Mouse (Mus musculus): ENCODE measurements at regions not wholly inside any gene's neighbourhood (a gene's known extent, or its start where the extent isn't known, plus 50 kb on each side); places are given as distances from the start of the nearest gene placed in this dataset.

GRCm38 (mm10) chr5:25639187-25639586, 66.4 kb downstream of the Xrcc2 start:
- Histone ChIP-seq H3K4me3 (ENCODE audit: insufficient read depth, low read depth, low read length) (no peak overlapping the region), H3K27ac (replicated peaks; ENCODE audit: insufficient read depth, low read depth, low read length) (no peak overlapping the region), H3K9ac (ENCODE audit: low read depth, low read length) (no peak overlapping the region), H3K4me1 (ENCODE audit: control insufficient read depth, insufficient read depth, low read length) (no peaks in the 10 kb centered on the region), H3K36me3 (ENCODE audit: control insufficient read depth, insufficient read depth, low read length) (no peaks in the 10 kb centered on the region), H3K79me2 (ENCODE audit: control insufficient read depth, insufficient read depth, low read length) (no peaks in the 10 kb centered on the region), H3K27me3 (ENCODE audit: control insufficient read depth, insufficient read depth, low read length) (no peaks in the 10 kb centered on the region)
- TF ChIP-seq CTCF (IDR thresholded peaks at IDR 0.05; ENCODE audit: low read depth, low read length) = no peak
- no peak for TF ChIP-seq POLR2A (IDR thresholded peaks at IDR 0.05; ENCODE audit: extremely low read depth, insufficient read depth, low read length)
- DNase-seq (ENCODE audit: extremely low read depth, low read depth, low spot score) = no peak
- 90% methylated on average over 5 of the region's 5 CpGs for WGBS

DNA sequence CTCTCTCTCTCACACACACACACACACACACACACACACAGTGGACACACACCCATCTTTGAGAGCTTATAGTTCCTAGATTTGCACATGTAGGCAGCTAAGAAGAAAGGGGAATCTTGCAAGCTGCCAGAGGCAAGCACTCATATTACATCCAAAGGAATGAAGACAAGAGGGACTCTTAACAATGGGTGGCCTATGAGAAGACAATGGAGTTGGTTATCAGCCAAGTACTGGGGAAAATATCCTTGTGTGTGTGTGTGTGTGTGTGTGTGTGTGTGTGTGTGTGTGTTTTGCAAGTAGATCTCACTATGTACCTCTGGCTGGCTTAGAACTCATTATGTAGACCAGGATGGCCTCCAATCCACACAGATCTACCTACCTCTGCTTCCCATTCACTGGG, 67.5 kb downstream of the Xrcc2 start:
- no peak for DNase-seq (ENCODE audit: extremely low read depth, low read depth, low spot score)
- Histone ChIP-seq H3K36me3 (ENCODE audit: control insufficient read depth, insufficient read depth, low read length) (no peaks in the 10 kb centered on the region), H3K27me3 (ENCODE audit: control insufficient read depth, insufficient read depth, low read length) (no peaks in the 10 kb centered on the region), H3K9ac (ENCODE audit: low read depth, low read length) (no peak overlapping the region), H3K79me2 (ENCODE audit: control insufficient read depth, insufficient read depth, low read length) (no peaks in the 10 kb centered on the region), H3K4me3 (ENCODE audit: insufficient read depth, low read depth, low read length) (no peak overlapping the region), H3K27ac (replicated peaks; ENCODE audit: insufficient read depth, low read depth, low read length) (no peak overlapping the region), H3K4me1 (ENCODE audit: control insufficient read depth, insufficient read depth, low read length) (no peaks in the 10 kb centered on the region)
- TF ChIP-seq POLR2A (IDR thresholded peaks at IDR 0.05; ENCODE audit: extremely low read depth, insufficient read depth, low read length) (no peak), CTCF (IDR thresholded peaks at IDR 0.05; ENCODE audit: low read depth, low read length) (no peak)

DNA sequence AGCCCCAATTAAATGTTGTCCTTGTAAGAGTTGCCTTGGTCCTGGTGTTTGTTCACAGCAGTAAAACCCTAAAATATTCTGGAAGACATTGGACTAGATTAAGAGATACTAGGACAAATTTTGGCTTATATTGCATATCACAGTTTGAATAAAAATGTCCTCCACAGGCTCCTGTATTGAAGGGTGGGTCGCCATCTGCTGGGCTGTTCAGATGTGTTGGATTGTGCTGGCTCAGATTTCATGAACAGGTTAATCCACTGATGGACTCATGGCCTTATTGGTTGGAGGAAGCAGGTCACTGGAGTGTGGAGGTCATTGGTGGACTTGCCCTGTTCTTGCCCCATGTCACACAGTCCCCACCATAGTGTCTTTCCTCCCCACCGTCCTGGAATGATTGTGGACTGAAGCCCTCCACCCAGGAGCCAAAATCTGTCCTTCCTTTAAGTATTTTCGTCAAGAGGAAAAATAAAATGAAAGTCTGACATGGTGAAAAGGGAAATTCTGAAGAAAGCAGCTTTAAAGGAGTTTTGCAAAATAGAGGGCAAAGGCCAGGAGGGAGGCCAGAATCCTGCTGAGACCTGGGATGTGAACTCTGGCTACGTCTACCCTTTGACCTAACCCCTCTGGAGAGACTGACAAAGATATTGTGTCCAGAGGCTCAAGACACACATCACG, 72.6 kb downstream of the Xrcc2 start:
- H3K9ac ChIP-seq (ENCODE audit: low read depth, low read length) = no peak overlapping the region
- 77% methylated on average over 5 of the region's 5 CpGs for WGBS
- no peak overlapping the region for H3K4me3 ChIP-seq (ENCODE audit: insufficient read depth, low read depth, low read length)
- no peaks in the 10 kb centered on the region for H3K4me1 ChIP-seq (ENCODE audit: control insufficient read depth, insufficient read depth, low read length)
- peak; percentile 10 for DNase-seq (ENCODE audit: extremely low read depth, low read depth, low spot score)
- no peaks in the 10 kb centered on the region for H3K27me3 ChIP-seq (ENCODE audit: control insufficient read depth, insufficient read depth, low read length)
- TF ChIP-seq POLR2A (IDR thresholded peaks at IDR 0.05; ENCODE audit: extremely low read depth, insufficient read depth, low read length) = no peak
- TF ChIP-seq CTCF (IDR thresholded peaks at IDR 0.05; ENCODE audit: low read depth, low read length) = peak; percentile 12; the same call in 1 of the 2 replicates
- H3K27ac ChIP-seq (replicated peaks; ENCODE audit: insufficient read depth, low read depth, low read length) = no peak overlapping the region
- H3K79me2 ChIP-seq (ENCODE audit: control insufficient read depth, insufficient read depth, low read length) = no peaks in the 10 kb centered on the region
- no peaks in the 10 kb centered on the region for H3K36me3 ChIP-seq (ENCODE audit: control insufficient read depth, insufficient read depth, low read length)

- Histone ChIP-seq H3K4me3 (ENCODE audit: insufficient read depth, low read depth, low read length) (no peak overlapping the region), H3K36me3 (ENCODE audit: control insufficient read depth, insufficient read depth, low read length) (no peaks in the 10 kb centered on the region), H3K27me3 (ENCODE audit: control insufficient read depth, insufficient read depth, low read length) (no peaks in the 10 kb centered on the region), H3K27ac (replicated peaks; ENCODE audit: insufficient read depth, low read depth, low read length) (no peak overlapping the region), H3K9ac (ENCODE audit: low read depth, low read length) (no peak overlapping the region), H3K4me1 (ENCODE audit: control insufficient read depth, insufficient read depth, low read length) (no peaks in the 10 kb centered on the region), H3K79me2 (ENCODE audit: control insufficient read depth, insufficient read depth, low read length) (no peaks in the 10 kb centered on the region)
- no peak for TF ChIP-seq POLR2A (IDR thresholded peaks at IDR 0.05; ENCODE audit: extremely low read depth, insufficient read depth, low read length)
- TF ChIP-seq CTCF (IDR thresholded peaks at IDR 0.05; ENCODE audit: low read depth, low read length) = no peak
- 83% methylated on average over 4 of the region's 4 CpGs for WGBS
- DNase-seq (ENCODE audit: extremely low read depth, low read depth, low spot score) = no peak
Observed at GRCm38 (mm10) chr5:25629731-25630130, 75.9 kb downstream of the Xrcc2 start.

DNA sequence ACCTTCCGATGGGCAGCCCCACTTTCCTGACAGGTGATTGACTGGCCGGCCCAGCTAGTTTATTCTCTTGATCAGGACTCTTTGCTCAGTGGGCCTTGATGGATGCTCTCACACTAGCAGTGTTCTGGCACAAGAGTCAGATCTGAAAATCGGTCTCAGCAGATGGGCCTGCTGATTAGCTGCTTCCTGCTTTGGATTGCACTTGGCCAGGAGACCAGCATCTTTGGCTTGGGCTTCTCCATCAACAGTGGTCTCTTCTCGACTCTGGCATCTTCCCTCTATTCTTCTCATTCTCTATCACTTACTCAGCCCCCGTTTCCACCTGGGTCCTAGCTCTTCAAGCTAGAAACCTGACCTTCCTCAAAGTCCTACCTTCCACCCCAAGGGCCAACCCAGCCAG, 77.1 kb downstream of the Xrcc2 start:
- Histone ChIP-seq H3K9ac (ENCODE audit: low read depth, low read length) (no peak overlapping the region), H3K27me3 (ENCODE audit: control insufficient read depth, insufficient read depth, low read length) (no peaks in the 10 kb centered on the region), H3K79me2 (ENCODE audit: control insufficient read depth, insufficient read depth, low read length) (no peaks in the 10 kb centered on the region), H3K4me1 (ENCODE audit: control insufficient read depth, insufficient read depth, low read length) (no peaks in the 10 kb centered on the region), H3K4me3 (ENCODE audit: insufficient read depth, low read depth, low read length) (no peak overlapping the region), H3K27ac (replicated peaks; ENCODE audit: insufficient read depth, low read depth, low read length) (no peak overlapping the region), H3K36me3 (ENCODE audit: control insufficient read depth, insufficient read depth, low read length) (no peaks in the 10 kb centered on the region)
- 87% methylated on average over 5 of the region's 5 CpGs for WGBS
- DNase-seq (ENCODE audit: extremely low read depth, low read depth, low spot score) = no peak
- TF ChIP-seq POLR2A (IDR thresholded peaks at IDR 0.05; ENCODE audit: extremely low read depth, insufficient read depth, low read length) (no peak), CTCF (IDR thresholded peaks at IDR 0.05; ENCODE audit: low read depth, low read length) (no peak)

- H3K27ac ChIP-seq (replicated peaks; ENCODE audit: insufficient read depth, low read depth, low read length) = no peak overlapping the region
- no peaks in the 10 kb centered on the region for H3K79me2 ChIP-seq (ENCODE audit: control insufficient read depth, insufficient read depth, low read length)
- DNase-seq (ENCODE audit: extremely low read depth, low read depth, low spot score) = no peak
- WGBS = 52% methylated on average over 5 of the region's 5 CpGs
- no peak overlapping the region for H3K4me3 ChIP-seq (ENCODE audit: insufficient read depth, low read depth, low read length)
- no peak for TF ChIP-seq CTCF (IDR thresholded peaks at IDR 0.05; ENCODE audit: low read depth, low read length)
- TF ChIP-seq POLR2A (IDR thresholded peaks at IDR 0.05; ENCODE audit: extremely low read depth, insufficient read depth, low read length) = no peak
- H3K9ac ChIP-seq (ENCODE audit: low read depth, low read length) = no peak overlapping the region
- no peaks in the 10 kb centered on the region for H3K27me3 ChIP-seq (ENCODE audit: control insufficient read depth, insufficient read depth, low read length)
- no peaks in the 10 kb centered on the region for H3K36me3 ChIP-seq (ENCODE audit: control insufficient read depth, insufficient read depth, low read length)
- H3K4me1 ChIP-seq (ENCODE audit: control insufficient read depth, insufficient read depth, low read length) = no peaks in the 10 kb centered on the region
Observed at GRCm38 (mm10) chr5:25627086-25627485, 78.5 kb downstream of the Xrcc2 start.

Measured in liver, adult 2 months (tissue).